Mouse (Mus musculus): Measurements from ENCODE around the gene Ap4s1. TPM values are rescaled to one million over a fixed set of nuclear protein-coding genes. Genes with fewer than 3 reads are reported as not detected.

The Ap4s1 gene
- polyA plus RNA-seq, 1 experiment from 2014 or later: 11.8 TPM

DNA sequence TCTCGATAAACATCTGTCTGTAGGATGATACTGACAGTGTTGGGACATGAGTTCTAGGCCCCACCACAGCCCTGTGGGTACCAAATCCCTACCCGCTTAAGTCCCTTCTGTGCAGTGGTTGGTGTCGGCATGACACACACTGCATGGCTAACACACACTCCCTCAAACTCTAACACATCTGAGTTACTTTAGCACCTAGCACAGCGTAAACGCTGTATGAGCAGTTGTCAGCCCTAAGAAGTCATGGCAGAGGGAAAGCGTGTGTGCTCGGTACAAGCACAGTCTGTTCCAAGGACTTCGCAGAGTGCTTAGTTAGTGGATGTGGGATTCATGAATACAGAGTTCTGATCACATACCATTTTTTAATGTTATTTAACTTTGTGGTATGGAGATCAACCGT, 39.0 kb downstream of the Ap4s1 start:
- no peaks in the 10 kb centered on the region for H3K27me3 ChIP-seq
- ChIA-PET POLR2A (no interaction called here), CTCF (interaction anchor here (0.9 kb wide), 1 partner anchor 10 kb away, joined by 3 read pairs; no protein-coding TSS in a partner anchor)
- in situ Hi-C loops (cut with MboI; ENCODE audit: low pct_unique_long_range_greater_than_20kb): no loop called here
- ATAC-seq: no peak
- no peak for DNase-seq (ENCODE audit: low read depth, low spot score)
- TF ChIP-seq CTCF (IDR thresholded peaks at IDR 0.05): no peak

DNA sequence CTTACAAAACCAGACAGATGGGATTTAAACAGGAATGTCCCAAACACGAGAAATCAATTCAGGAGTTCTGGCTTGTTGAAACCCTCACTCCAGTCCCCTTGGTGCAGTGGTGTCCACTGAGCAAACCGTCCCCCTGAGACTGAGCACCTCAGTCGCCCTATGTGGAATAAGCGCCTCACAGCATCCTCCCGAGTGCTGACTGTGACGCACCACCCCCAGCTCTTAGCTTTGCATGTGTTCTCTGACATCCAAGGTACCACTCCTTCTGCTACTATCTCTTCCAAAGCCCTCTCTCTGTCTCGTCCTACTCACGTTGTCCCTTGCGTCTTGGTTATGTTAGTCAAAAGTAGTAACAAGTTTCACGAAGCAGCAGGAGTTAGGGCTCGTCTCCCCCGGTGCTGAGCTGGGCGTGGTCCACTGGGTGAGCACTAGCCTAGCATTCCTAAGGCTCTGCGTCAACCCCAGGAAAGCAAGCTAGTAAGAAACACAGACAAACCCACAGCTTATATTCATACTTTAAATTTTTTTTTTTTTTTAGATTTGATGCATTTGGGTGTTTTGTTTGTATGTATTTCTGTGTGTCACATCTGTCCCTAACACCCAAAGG, 43.9 kb downstream of the Ap4s1 start:
- no peak for DNase-seq (ENCODE audit: low read depth, low spot score)
- no peak for TF ChIP-seq CTCF (IDR thresholded peaks at IDR 0.05)
- no peaks in the 10 kb centered on the region for H3K27me3 ChIP-seq
- in situ Hi-C loops (cut with MboI; ENCODE audit: low pct_unique_long_range_greater_than_20kb): no loop called here
- CTCF ChIA-PET: interaction anchor here (1.5 kb wide), 1 partner anchor 17 kb away, joined by 3 read pairs; no protein-coding TSS in a partner anchor
- POLR2A ChIA-PET: no interaction called here
- ATAC-seq: no peak

DNA sequence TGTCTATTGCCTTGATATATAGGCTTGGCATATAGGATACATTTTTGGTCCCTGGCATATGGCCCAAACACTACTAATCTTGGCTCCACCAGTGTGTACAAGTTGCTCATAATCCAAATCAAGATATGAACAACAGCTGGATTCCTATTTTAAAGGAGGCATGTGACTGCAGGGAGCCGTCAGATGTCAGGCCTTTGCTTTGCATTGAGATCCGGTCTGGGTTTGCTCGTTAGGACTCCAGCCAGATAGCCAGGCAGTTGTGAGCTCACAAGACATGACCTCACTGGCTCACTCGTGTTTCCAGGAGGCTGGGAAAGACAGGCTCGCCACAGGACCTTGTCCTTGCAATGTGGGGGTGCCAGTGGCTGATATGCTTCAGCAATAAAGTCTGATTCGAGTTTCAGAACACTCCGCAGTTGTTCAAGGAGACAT, 45.0 kb downstream of the Ap4s1 start:
- DNase-seq (ENCODE audit: low read depth, low spot score): no peak
- H3K27me3 ChIP-seq: no peaks in the 10 kb centered on the region
- ATAC-seq: no peak
- CTCF ChIA-PET: no interaction called here
- in situ Hi-C loops (cut with MboI; ENCODE audit: low pct_unique_long_range_greater_than_20kb): no loop called here
- POLR2A ChIA-PET: interaction anchor here (0.8 kb wide), 1 partner anchor 8 kb away, joined by 3 read pairs; no protein-coding TSS in a partner anchor
- TF ChIP-seq CTCF (IDR thresholded peaks at IDR 0.05): no peak

DNA sequence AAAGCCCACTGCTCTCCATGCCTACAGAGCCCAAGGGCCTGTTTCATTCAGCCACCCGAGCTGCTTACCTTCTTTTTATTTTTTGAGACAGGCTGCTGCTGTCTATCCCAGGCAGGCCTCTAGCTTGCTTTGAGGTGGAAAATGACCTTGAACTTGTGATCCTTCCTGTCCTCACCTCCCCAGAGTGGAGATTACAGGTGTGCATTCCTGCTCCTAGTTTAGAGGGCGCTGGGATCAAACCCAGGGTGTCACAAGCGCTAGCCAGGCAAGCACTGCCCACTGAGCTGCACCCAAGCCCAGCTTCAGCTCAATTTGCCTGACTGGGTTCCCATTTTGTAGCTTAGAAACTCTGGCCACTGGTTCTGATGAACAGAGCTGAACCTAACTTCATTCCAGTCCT, 45.5 kb downstream of the Ap4s1 start:
- no peak for TF ChIP-seq CTCF (IDR thresholded peaks at IDR 0.05)
- POLR2A ChIA-PET: interaction anchor here (0.6 to 0.8 kb wide), 2 partner anchors 8 to 117 kb away, joined by 3 read pairs; no protein-coding TSS in a partner anchor
- no peaks in the 10 kb centered on the region for H3K27me3 ChIP-seq
- ATAC-seq: no peak
- in situ Hi-C loops (cut with MboI; ENCODE audit: low pct_unique_long_range_greater_than_20kb): no loop called here
- CTCF ChIA-PET: interaction anchor here (0.7 kb wide), 1 partner anchor 16 kb away, joined by 3 read pairs; no protein-coding TSS in a partner anchor
- DNase-seq (ENCODE audit: low read depth, low spot score): no peak

DNA sequence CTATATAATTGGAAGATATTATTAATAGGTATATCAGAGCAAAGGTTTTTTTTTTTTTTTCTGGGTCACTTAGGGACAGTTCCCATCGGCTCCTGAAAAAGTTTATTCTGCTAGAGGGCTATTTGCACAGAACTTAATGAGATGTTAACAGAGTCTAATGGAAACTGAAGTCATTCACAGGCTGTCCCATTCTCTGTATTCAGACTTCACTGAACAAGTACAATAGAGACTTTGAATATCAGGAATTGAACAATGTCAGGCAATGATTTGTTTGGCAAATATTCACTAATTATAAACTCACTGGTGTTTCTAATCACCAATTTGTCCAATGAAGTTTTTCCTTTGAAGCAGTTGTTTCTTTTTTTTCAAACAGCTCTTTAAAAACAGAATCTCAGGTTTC, 46.0 kb downstream of the Ap4s1 start:
- POLR2A ChIA-PET: interaction anchor here (0.6 kb wide), 1 partner anchor 116 kb away, joined by 3 read pairs; no protein-coding TSS in a partner anchor
- no peak for TF ChIP-seq CTCF (IDR thresholded peaks at IDR 0.05)
- CTCF ChIA-PET: interaction anchor here (0.7 to 2.1 kb wide), 2 partner anchors 11 to 16 kb away, joined by 3 to 7 read pairs; no protein-coding TSS in a partner anchor
- no peak for ATAC-seq
- no peak for DNase-seq (ENCODE audit: low read depth, low spot score)
- H3K27me3 ChIP-seq: no peaks in the 10 kb centered on the region
- in situ Hi-C loops (cut with MboI; ENCODE audit: low pct_unique_long_range_greater_than_20kb): no loop called here

GRCm38 (mm10) chr12:51741690-51742089, 50.9 kb downstream of the Ap4s1 start:
- ATAC-seq (no peak), DNase-seq (ENCODE audit: low read depth, low spot score) (no peak)
- POLR2A ChIA-PET: interaction anchor here (0.6 kb wide), 1 partner anchor 86 kb away, joined by 5 read pairs; no protein-coding TSS in a partner anchor
- CTCF ChIA-PET: interaction anchor here (0.6 to 1.4 kb wide), 7 partner anchors 9 to 338 kb away, joined by 3 to 4 read pairs (median 3); no protein-coding TSS in a partner anchor
- H3K27me3 ChIP-seq: no peaks in the 10 kb centered on the region
- peak; percentile 73 for TF ChIP-seq CTCF (IDR thresholded peaks at IDR 0.05)
- in situ Hi-C loops (cut with MboI; ENCODE audit: low pct_unique_long_range_greater_than_20kb): loop anchor here (5.0 kb wide), 1 partner anchor 339 kb away; no protein-coding TSS in a partner anchor

DNA sequence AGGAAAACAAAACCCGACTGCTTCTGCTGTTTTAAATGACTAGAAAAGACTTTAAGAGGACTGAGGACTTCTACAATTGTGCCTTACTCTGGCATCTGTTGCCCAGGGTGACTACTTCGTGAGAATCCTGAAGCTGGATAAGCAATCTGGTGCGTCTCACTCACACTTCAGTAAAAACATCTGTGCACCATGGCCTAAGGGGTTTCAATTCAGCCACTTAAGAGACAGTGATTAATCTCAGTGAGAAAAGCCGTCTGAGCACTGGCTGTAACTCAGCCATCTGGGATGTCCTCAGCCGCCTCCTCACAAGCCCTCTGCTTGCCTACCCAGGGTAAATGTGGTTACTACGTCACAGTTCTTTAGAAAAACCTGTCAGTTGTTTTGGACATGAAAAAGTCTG, 54.1 kb downstream of the Ap4s1 start:
- in situ Hi-C loops (cut with MboI; ENCODE audit: low pct_unique_long_range_greater_than_20kb): loop anchor here (5.0 kb wide), 1 partner anchor 343 kb away; no protein-coding TSS in a partner anchor
- ChIA-PET CTCF (no interaction called here), POLR2A (no interaction called here)
- DNase-seq (ENCODE audit: low read depth, low spot score): no peak
- ATAC-seq: no peak
- H3K27me3 ChIP-seq: no peaks in the 10 kb centered on the region
- TF ChIP-seq CTCF (IDR thresholded peaks at IDR 0.05): no peak

GRCm38 (mm10) chr12:51747348-51747747, 56.5 kb downstream of the Ap4s1 start:
- POLR2A ChIA-PET: no interaction called here
- ATAC-seq (no peak), DNase-seq (ENCODE audit: low read depth, low spot score) (no peak)
- CTCF ChIA-PET: interaction anchor here (1.0 to 1.5 kb wide), 3 partner anchors 9 to 45 kb away, joined by 3 to 7 read pairs (median 4); no protein-coding TSS in a partner anchor
- in situ Hi-C loops (cut with MboI; ENCODE audit: low pct_unique_long_range_greater_than_20kb): no loop called here
- TF ChIP-seq CTCF (IDR thresholded peaks at IDR 0.05): peak; percentile 26
- H3K27me3 ChIP-seq: no peaks in the 10 kb centered on the region

- DNase-seq (ENCODE audit: low read depth, low spot score) (no peak), ATAC-seq (no peak)
- in situ Hi-C loops (cut with MboI; ENCODE audit: low pct_unique_long_range_greater_than_20kb): no loop called here
- no peak for TF ChIP-seq CTCF (IDR thresholded peaks at IDR 0.05)
- ChIA-PET CTCF (interaction anchor here (1.3 kb wide), 1 partner anchor 12 kb away, joined by 5 read pairs; no protein-coding TSS in a partner anchor), POLR2A (no interaction called here)
- no peaks in the 10 kb centered on the region for H3K27me3 ChIP-seq
These were observed 65.2 kb downstream of the Ap4s1 start for GRCm38 (mm10) chr12:51755938-51756598.

- CTCF ChIA-PET: interaction anchor here (1.3 kb wide), 1 partner anchor 12 kb away, joined by 5 read pairs; no protein-coding TSS in a partner anchor
- no peak for TF ChIP-seq CTCF (IDR thresholded peaks at IDR 0.05)
- in situ Hi-C loops (cut with MboI; ENCODE audit: low pct_unique_long_range_greater_than_20kb): no loop called here
- no peak for DNase-seq (ENCODE audit: low read depth, low spot score)
- POLR2A ChIA-PET: no interaction called here
- H3K27me3 ChIP-seq: no peaks in the 10 kb centered on the region
- ATAC-seq: no peak
These were observed 65.7 kb downstream of the Ap4s1 start for GRCm38 (mm10) chr12:51756599-51756961.

DNA sequence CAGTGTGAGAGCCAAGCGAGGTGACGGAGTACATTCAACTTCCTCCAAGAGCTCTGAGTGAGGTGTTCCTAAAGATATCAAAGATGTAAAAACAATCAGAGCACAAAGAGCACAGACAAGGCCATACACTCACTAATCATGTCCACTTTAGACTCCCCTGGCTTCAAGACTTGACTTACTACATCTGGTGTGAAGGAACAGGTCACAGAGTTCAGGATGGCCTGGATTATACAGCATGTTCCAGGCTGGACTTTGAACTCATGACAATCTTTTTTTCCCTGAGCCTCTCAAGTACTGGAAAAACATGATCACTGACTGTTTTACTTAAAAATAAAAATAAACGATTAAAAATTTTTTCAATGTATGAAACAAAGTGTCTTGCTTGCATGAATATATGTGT, 68.5 kb downstream of the Ap4s1 start:
- no peak for ATAC-seq
- DNase-seq (ENCODE audit: low read depth, low spot score): no peak
- in situ Hi-C loops (cut with MboI; ENCODE audit: low pct_unique_long_range_greater_than_20kb): no loop called here
- TF ChIP-seq CTCF (IDR thresholded peaks at IDR 0.05): no peak
- ChIA-PET POLR2A (no interaction called here), CTCF (no interaction called here)
- no peaks in the 10 kb centered on the region for H3K27me3 ChIP-seq

Measured in Patski (cell line).